Mouse (Mus musculus) gastrocnemius, postnatal 14 days (tissue): ENCODE results near the gene Efcab14. TPM values are rescaled to one million over a fixed set of nuclear protein-coding genes. Genes with fewer than 3 reads are reported as not detected.

ENCODE experiments used
- DNase-seq: peaks from one replicate; pipeline ENCODE4 v3.0.0; 2021; ENCODE audit warnings: mixed read lengths
- intact Hi-C: fragments of 180-260 bp; cut with DNase I; formaldehyde crosslinking; loops from one replicate; pipeline ENCODE4 v1.15.1; 2025; ENCODE audit warnings: low total_unique reads
- long read RNA-seq, 2 experiments: library from polyadenylated mRNA; stranded (forward); transcript quantifications; one replicate each; pipeline ENCODE4 v2.0.0; 2021
- total RNA-seq, 2 experiments: library from RNA; stranded (reverse); gene quantifications; 2 replicates each; pipeline ENCODE4 v1.2.3; 2021

Gene Efcab14
- total RNA-seq: 10 to 100 TPM; 25.0 to 27.2 TPM
- long read RNA-seq, experiment 1, transcript Efcab14-204 (11 exons, 2,792 nt): major isoform, 9 of 12 reads
- long read RNA-seq, experiment 1, partial matches to known transcripts: 0 of 12 reads
- long read RNA-seq, experiment 1, other reads (novel, unspliced or antisense): 3 of 12 reads
- long read RNA-seq, experiment 2, full-length matches to known transcripts: 11 of 15 reads
- long read RNA-seq, experiment 2, partial matches to known transcripts: 4 of 15 reads
- long read RNA-seq, experiment 2, other reads (novel, unspliced or antisense): 0 of 15 reads

- DNase-seq: peak; percentile 99
- intact Hi-C loops: loop anchor here (5.0 to 10.0 kb wide), 2 partner anchors 47 to 95 kb away; partner anchors contain the start of genes Atpaf1 and Tex38
Observed at GRCm38 (mm10) chr4:115737551-115738041, at the start of gene Efcab14. Efcab14 (plus strand) TSS chr4:115737744.

GRCm38 (mm10) chr4:115701468-115701867 lies 36.1 kb upstream of the Efcab14 start:
- no peak for DNase-seq
- intact Hi-C loops: loop anchor here (10.0 kb wide), 1 partner anchor 227 kb away; no protein-coding TSS in a partner anchor

GRCm38 (mm10) chr4:115703927-115704505 lies 33.5 kb upstream of the Efcab14 start:
- intact Hi-C loops: loop anchor here (10.0 kb wide), 1 partner anchor 229 kb away; no protein-coding TSS in a partner anchor

GRCm38 (mm10) chr4:115708974-115709593 lies 28.5 kb upstream of the Efcab14 start:
- no peak for DNase-seq
- intact Hi-C loops: loop anchor here (10.0 kb wide), 1 partner anchor 234 kb away; no protein-coding TSS in a partner anchor

More at GRCm38 (mm10) chr4:115703927-115704505, 33.5 kb upstream of the Efcab14 start:
- no peak for DNase-seq

- DNase-seq: peak; percentile 79
- intact Hi-C loops: loop anchor here (10.0 kb wide), 1 partner anchor 235 kb away; no protein-coding TSS in a partner anchor
Observed at GRCm38 (mm10) chr4:115709792-115710418, 27.6 kb upstream of the Efcab14 start.

GRCm38 (mm10) chr4:115728721-115729120 lies 8.8 kb upstream of the Efcab14 start:
- peak; percentile 34 for DNase-seq

GRCm38 (mm10) chr4:115731588-115732222 lies 5.8 kb upstream of the Efcab14 start:
- intact Hi-C loops: loop anchor here (5.0 to 10.0 kb wide), 2 partner anchors 53 to 221 kb away; partner anchors contain the start of genes Atpaf1 and Tex38
- peak; percentile 30 for DNase-seq

More at GRCm38 (mm10) chr4:115728721-115729120, 8.8 kb upstream of the Efcab14 start:
- intact Hi-C loops: no loop called here

- no peak for DNase-seq
Observed at GRCm38 (mm10) chr4:115732223-115732818, 5.2 kb upstream of the Efcab14 start.

GRCm38 (mm10) chr4:115733746-115734145 lies 3.8 kb upstream of the Efcab14 start:
- intact Hi-C loops: loop anchor here (5.0 to 10.0 kb wide), 2 partner anchors 51 to 219 kb away; partner anchors contain the start of genes Atpaf1 and Tex38
- DNase-seq: no peak

More at GRCm38 (mm10) chr4:115732223-115732818, 5.2 kb upstream of the Efcab14 start:
- intact Hi-C loops: loop anchor here (5.0 to 10.0 kb wide), 2 partner anchors 52 to 220 kb away; partner anchors contain the start of genes Atpaf1 and Tex38

GRCm38 (mm10) chr4:115734867-115735266 lies 2.7 kb upstream of the Efcab14 start:
- no peak for DNase-seq
- intact Hi-C loops: loop anchor here (5.0 to 10.0 kb wide), 3 partner anchors 50 to 217 kb away; partner anchors contain the start of genes Atpaf1 and Tex38

GRCm38 (mm10) chr4:115738481-115738985 lies 989 bp downstream of the Efcab14 start:
- DNase-seq: no peak
- intact Hi-C loops: loop anchor here (5.0 to 10.0 kb wide), 2 partner anchors 46 to 94 kb away; partner anchors contain the start of genes Atpaf1 and Tex38

GRCm38 (mm10) chr4:115742658-115743057 lies 5.1 kb downstream of the Efcab14 start:
- intact Hi-C loops: no loop called here

GRCm38 (mm10) chr4:115743096-115743495 lies 5.6 kb downstream of the Efcab14 start:
- intact Hi-C loops: no loop called here
- DNase-seq: no peak

More at GRCm38 (mm10) chr4:115742658-115743057, 5.1 kb downstream of the Efcab14 start:
- DNase-seq: no peak

GRCm38 (mm10) chr4:115748181-115748580 lies 10.6 kb downstream of the Efcab14 start:
- intact Hi-C loops: no loop called here
- no peak for DNase-seq

GRCm38 (mm10) chr4:115749336-115749735 lies 11.8 kb downstream of the Efcab14 start:
- DNase-seq: no peak
- intact Hi-C loops: no loop called here

GRCm38 (mm10) chr4:115754101-115754500 lies 16.6 kb downstream of the Efcab14 start:
- no peak for DNase-seq
- intact Hi-C loops: no loop called here

GRCm38 (mm10) chr4:115754851-115755250 lies 17.3 kb downstream of the Efcab14 start:
- intact Hi-C loops: no loop called here
- DNase-seq: no peak

- no peak for DNase-seq
- intact Hi-C loops: no loop called here
Observed at GRCm38 (mm10) chr4:115761206-115761605, 23.7 kb downstream of the Efcab14 start.
